Mouse (Mus musculus): ENCODE results near the gene Vmn1r199.

GRCm38 (mm10) chr13:22350064-22350463 is 29.6 kb upstream of the Vmn1r199 start, which contains the start of gene Vmn1r198:
- TF ChIP-seq CTCF (IDR thresholded peaks at IDR 0.05; ENCODE audit: extremely low read depth, insufficient read depth, low read length) (no peak), POLR2A (IDR thresholded peaks at IDR 0.05; ENCODE audit: extremely low read depth, insufficient read depth, low read length) (no peak)
